Mouse (Mus musculus) forebrain, embryonic 10.5 days (tissue): Measurements from ENCODE around the gene Gm2022. TPM values are rescaled to one million over a fixed set of nuclear protein-coding genes. Genes with fewer than 3 reads are reported as not detected.
A peak's percentile ranks its signal among the peaks of the same experiment; 100 is the strongest.
"Not testable (repeated sequence)": the region's sequence is repeated elsewhere in the genome, so short reads cannot be mapped to it uniquely, and the experiment has no call there.

ENCODE experiments used
- DNase-seq: peaks from one replicate; pipeline ENCODE4 v3.0.0-alpha.2; 2017; ENCODE audit warnings: low spot score; ENCODE audit errors: extremely low spot score
- H3K27ac ChIP-seq: fragments of 300-500 bp; sonication (generic); 2 replicates; pipeline ENCODE4 v1.5.1; 2016; ENCODE audit warnings: mild to moderate bottlenecking
- H3K27me3 ChIP-seq: fragments of 300-500 bp; sonication (generic); 2 replicates; pipeline ENCODE4 v1.6.1; 2016; ENCODE audit warnings: mild to moderate bottlenecking; ENCODE audit not compliant: poor library complexity, severe bottlenecking
- H3K36me3 ChIP-seq: fragments of 300-500 bp; sonication (generic); replicated peaks from 2 replicates; pipeline ENCODE4 v1.6.1; 2016; ENCODE audit warnings: mild to moderate bottlenecking, moderate library complexity
- H3K4me1 ChIP-seq: fragments of 300-500 bp; sonication (generic); 2 replicates; pipeline ENCODE4 v1.6.1; 2016
- H3K4me3 ChIP-seq: fragments of 300-500 bp; sonication (generic); 2 replicates; pipeline ENCODE4 v1.5.1; 2016; ENCODE audit warnings: mild to moderate bottlenecking, moderate library complexity
- H3K9me3 ChIP-seq: fragments of 300-500 bp; sonication (generic); 2 replicates; pipeline ENCODE4 v1.6.1; 2016; ENCODE audit warnings: mild to moderate bottlenecking, moderate library complexity
- WGBS: fragments of 180-500 bp; shearing (Covaris S2); methylation state at CpG from one replicate; pipeline ENCODE4 v1.1.7; 2016; 5-methylcytosine and 5-hydroxymethylcytosine counted together
- polyA plus RNA-seq: library from polyadenylated mRNA; unstranded; fragments of >200 nt; fragmentation: Nextera tagmentation; extraction: Ambion mirVana; gene quantifications from 2 replicates; pipeline ENCODE4 v1.2.1, GENCODE M21; 2016

Gene Gm2022
- polyA plus RNA-seq: not detected in 2 replicates

- H3K36me3 ChIP-seq, DNase-seq, H3K4me1 ChIP-seq, H3K27me3 ChIP-seq, H3K4me3 ChIP-seq, H3K9me3 ChIP-seq, H3K27ac ChIP-seq: not testable (repeated sequence)
- 100% methylated on average over 1 of the region's 1 CpGs for WGBS
Measured at GRCm38 (mm10) chr12:87895070-87895469, at the start of gene Gm2022. TSS of gene Gm2022 (plus strand) at chr12:87895370.

GRCm38 (mm10) chr12:87850657-87851056 is 44.5 kb upstream of the Gm2022 start:
- H3K27ac ChIP-seq, H3K27me3 ChIP-seq, H3K4me1 ChIP-seq, DNase-seq, H3K9me3 ChIP-seq, H3K4me3 ChIP-seq, H3K36me3 ChIP-seq: not testable (repeated sequence)
- no CpG with 5 or more reads among the region's 2 CpGs for WGBS

- not testable (repeated sequence) for H3K36me3 ChIP-seq, H3K4me3 ChIP-seq, H3K9me3 ChIP-seq, H3K27me3 ChIP-seq, DNase-seq, H3K4me1 ChIP-seq, H3K27ac ChIP-seq
- WGBS: 76% methylated on average over 1 of the region's 1 CpGs
Measured at GRCm38 (mm10) chr12:87856067-87856466, 39.1 kb upstream of the Gm2022 start.

- WGBS: 85% methylated on average over 23 of the region's 23 CpGs
- DNase-seq: peak; percentile 14
Measured at GRCm38 (mm10) chr12:87861740-87862692, 33.2 kb upstream of the Gm2022 start.

GRCm38 (mm10) chr12:87863638-87864037 is 31.5 kb upstream of the Gm2022 start:
- not testable (repeated sequence) for H3K27me3 ChIP-seq, H3K4me1 ChIP-seq, H3K4me3 ChIP-seq, DNase-seq, H3K36me3 ChIP-seq, H3K27ac ChIP-seq
- 92% methylated on average over 9 of the region's 11 CpGs for WGBS
- H3K9me3 ChIP-seq: peaks cover 12% of the 10 kb centered on the region

More at GRCm38 (mm10) chr12:87861740-87862692, 33.2 kb upstream of the Gm2022 start:
- peaks cover 12% of the 10 kb centered on the region for H3K9me3 ChIP-seq
- not testable (repeated sequence) for H3K4me3 ChIP-seq, H3K36me3 ChIP-seq, H3K27ac ChIP-seq, H3K4me1 ChIP-seq, H3K27me3 ChIP-seq

- H3K27ac ChIP-seq, H3K4me1 ChIP-seq, H3K36me3 ChIP-seq, H3K27me3 ChIP-seq, H3K4me3 ChIP-seq, DNase-seq: not testable (repeated sequence)
- 79% methylated on average over 2 of the region's 2 CpGs for WGBS
- peaks cover 12% of the 10 kb centered on the region for H3K9me3 ChIP-seq
Measured at GRCm38 (mm10) chr12:87864048-87864447, 31.1 kb upstream of the Gm2022 start.

- not testable (repeated sequence) for H3K4me3 ChIP-seq, H3K36me3 ChIP-seq, H3K27ac ChIP-seq, H3K9me3 ChIP-seq, H3K4me1 ChIP-seq, DNase-seq, H3K27me3 ChIP-seq
- 87% methylated on average over 5 of the region's 5 CpGs for WGBS
Measured at GRCm38 (mm10) chr12:87873772-87874171, 21.4 kb upstream of the Gm2022 start, which contains the start of gene Gm2016. TSS of gene Gm2016 (plus strand) at chr12:87874072.

- not testable (repeated sequence) for H3K9me3 ChIP-seq, H3K27me3 ChIP-seq, H3K27ac ChIP-seq, H3K4me1 ChIP-seq, H3K4me3 ChIP-seq, H3K36me3 ChIP-seq, DNase-seq
- 83% methylated on average over 2 of the region's 2 CpGs for WGBS
Measured at GRCm38 (mm10) chr12:87919721-87920120, 24.6 kb downstream of the Gm2022 start, which contains the start of gene Gm2035. TSS of gene Gm2035 (minus strand) at chr12:87919857.

Other genes with a start within 250 kb of the Gm2022 start
- gene Gm21319, start 119.6 kb upstream of the Gm2022 start, polyA plus RNA-seq: not detected in 2 replicates
- gene Gm21936, start 99.9 kb upstream of the Gm2022 start, polyA plus RNA-seq: not detected in 2 replicates
- gene BB287469, start 78.8 kb upstream of the Gm2022 start, polyA plus RNA-seq: not detected in 2 replicates
- gene Gm2001, start 53.0 kb upstream of the Gm2022 start, polyA plus RNA-seq: not detected in 2 replicates
- not detected in 2 replicates for gene Gm2016, start 21.3 kb upstream of the Gm2022 start, polyA plus RNA-seq
- gene Gm2035, start 24.5 kb downstream of the Gm2022 start, polyA plus RNA-seq: not detected in 2 replicates
- not detected in 2 replicates for gene Gm2042, start 58.7 kb downstream of the Gm2022 start, polyA plus RNA-seq
- not detected in 2 replicates for gene Gm2075, start 116.5 kb downstream of the Gm2022 start, polyA plus RNA-seq
- not detected in 2 replicates for gene Gm6803, start 123.4 kb downstream of the Gm2022 start, polyA plus RNA-seq
- gene Gm2056, start 131.6 kb downstream of the Gm2022 start, polyA plus RNA-seq: not detected in 2 replicates
- not detected in 2 replicates for gene Gm16368, start 188.3 kb downstream of the Gm2022 start, polyA plus RNA-seq